Mouse (Mus musculus): Measurements from ENCODE around the gene Elof1. TPM values are rescaled to one million over a fixed set of nuclear protein-coding genes. Genes with fewer than 3 reads are reported as not detected.
"Not testable (repeated sequence)": the region's sequence is repeated elsewhere in the genome, so short reads cannot be mapped to it uniquely, and the experiment has no call there.

Elof1 gene
- polyA plus RNA-seq, 1 experiment from 2014 or later = 165 TPM

DNA sequence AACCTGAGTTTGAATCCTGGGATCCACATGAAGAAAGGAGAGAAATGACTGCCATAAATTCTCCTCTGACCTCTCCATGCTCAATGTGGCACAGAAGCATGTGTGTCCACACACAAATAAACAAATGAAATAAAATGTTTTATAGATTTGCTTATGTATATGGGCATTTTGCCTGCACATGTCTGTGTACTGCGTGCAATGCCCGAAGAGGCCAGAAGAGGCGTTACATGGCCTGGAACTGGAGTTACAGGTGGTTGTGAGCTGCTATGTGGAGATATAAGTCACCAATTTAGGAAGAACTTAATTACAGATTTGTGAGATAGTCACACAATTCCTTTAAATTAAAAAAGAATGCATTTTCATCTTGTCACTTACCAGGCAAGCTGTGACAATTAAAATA is 36.8 kb upstream of the Elof1 start:
- no peak for ATAC-seq (ENCODE audit: insufficient read depth, low FRiP score, low read depth)
- no peak overlapping the region for H3K27ac ChIP-seq
- peaks cover 7% of the 10 kb centered on the region; the same call in 1 of the 2 replicates for H3K4me1 ChIP-seq
- H3K9ac ChIP-seq = no peak overlapping the region
- H3K36me3 ChIP-seq = no peaks in the 10 kb centered on the region; the same call in 1 of the 2 replicates
- 87% methylated on average over 3 of the region's 3 CpGs for WGBS
- H3K4me2 ChIP-seq = no peak overlapping the region
- no peaks in the 10 kb centered on the region for H3K9me3 ChIP-seq
- no peaks in the 10 kb centered on the region for H3K27me3 ChIP-seq (replicated peaks)
- H3K4me3 ChIP-seq (replicated peaks) = no peak overlapping the region

DNA sequence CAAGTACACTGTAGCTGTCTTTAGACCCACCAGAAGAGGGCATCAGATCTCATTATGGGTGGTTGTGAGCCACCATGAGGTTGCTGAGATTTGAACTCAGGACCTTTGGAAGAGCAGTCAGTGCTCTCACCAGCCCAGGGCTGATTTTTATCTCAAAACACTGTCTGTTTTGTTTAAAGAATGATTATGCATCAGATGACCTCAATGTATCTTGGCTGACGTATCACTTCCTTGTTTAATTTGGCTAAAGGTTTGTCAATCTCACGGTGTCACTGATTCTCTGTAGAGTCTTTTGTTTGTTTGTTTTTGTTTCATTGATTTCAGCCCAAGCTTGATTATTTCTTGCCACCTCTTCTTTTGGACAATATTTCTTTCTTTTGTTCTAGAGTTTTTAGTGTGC is 34.0 kb upstream of the Elof1 start:
- Histone ChIP-seq H3K9ac (no peak overlapping the region), H3K9me3 (no peaks in the 10 kb centered on the region), H3K4me2 (no peak overlapping the region), H3K27ac (no peak overlapping the region), H3K4me3 (replicated peaks) (no peak overlapping the region), H3K36me3 (no peaks in the 10 kb centered on the region), H3K27me3 (replicated peaks) (no peaks in the 10 kb centered on the region), H3K4me1 (no peaks in the 10 kb centered on the region)
- 72% methylated on average over 2 of the region's 2 CpGs for WGBS
- no peak for ATAC-seq (ENCODE audit: insufficient read depth, low FRiP score, low read depth)

DNA sequence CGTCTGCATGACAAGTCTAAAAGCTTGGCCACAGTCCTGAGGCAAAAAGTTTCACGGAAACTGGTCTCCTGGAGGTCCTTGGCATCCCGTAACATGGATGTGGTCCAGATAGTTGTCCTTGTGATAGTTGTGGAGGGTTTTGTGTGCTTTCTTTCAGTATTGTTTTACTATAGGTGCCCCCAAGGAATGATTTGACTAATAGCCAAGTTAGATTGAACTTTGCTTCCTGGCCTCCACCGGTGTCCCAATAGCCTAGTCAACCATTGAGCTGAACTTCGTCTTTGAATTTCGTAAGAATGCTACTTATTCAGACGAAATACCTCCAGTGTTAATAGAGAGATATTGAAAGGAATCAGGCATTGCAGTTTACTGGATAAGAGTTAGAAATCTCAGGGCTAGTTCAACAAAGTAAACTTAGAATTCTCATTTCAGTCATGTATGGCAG is 33.3 kb upstream of the Elof1 start:
- not testable (repeated sequence) for H3K4me2 ChIP-seq; H3K36me3 ChIP-seq; H3K9me3 ChIP-seq; ATAC-seq (ENCODE audit: insufficient read depth, low FRiP score, low read depth); H3K4me1 ChIP-seq; H3K27me3 ChIP-seq (replicated peaks); H3K4me3 ChIP-seq (replicated peaks); H3K27ac ChIP-seq; H3K9ac ChIP-seq
- WGBS = 79% methylated on average over 7 of the region's 7 CpGs

DNA sequence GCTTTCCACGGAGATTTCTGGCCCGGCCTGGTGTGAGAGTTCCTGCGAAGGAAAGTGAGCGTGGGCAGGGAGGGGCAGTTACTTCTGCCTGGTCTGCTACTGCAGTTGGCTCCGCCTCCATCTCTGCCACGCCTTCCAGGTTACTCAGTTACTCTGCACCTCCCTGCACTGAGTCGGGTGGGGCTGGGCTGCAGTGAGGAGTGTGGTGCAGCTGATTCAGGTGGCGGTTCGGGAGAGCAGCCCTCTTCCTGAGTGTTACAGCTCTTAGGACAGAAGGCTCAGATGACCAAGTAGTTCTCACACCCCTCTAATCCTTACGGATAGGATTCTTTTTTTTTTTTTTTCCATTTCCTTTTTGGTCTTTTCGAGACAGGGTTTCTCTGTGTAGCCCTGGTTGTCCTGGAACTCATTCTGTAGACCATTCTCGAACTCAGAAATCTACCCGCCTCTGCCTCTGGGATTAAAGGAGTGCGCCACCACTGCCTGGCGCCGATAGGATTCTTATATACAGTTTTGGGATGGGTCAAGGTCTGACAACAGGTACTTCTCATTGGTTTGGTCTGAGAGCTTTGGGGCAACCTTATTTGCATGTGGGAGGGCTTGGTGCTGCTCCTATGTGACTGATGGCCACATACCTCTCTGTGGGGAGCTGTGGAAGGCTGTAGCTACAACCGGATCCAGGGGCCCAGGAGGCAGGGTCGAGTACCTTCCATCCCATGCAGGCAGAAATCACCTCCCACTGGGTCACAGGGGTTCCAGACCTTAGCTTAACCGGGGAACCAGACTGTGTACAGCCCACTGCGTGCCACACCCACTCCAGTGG is 32.7 kb upstream of the Elof1 start:
- peak; percentile 68; the same call in 1 of the 2 replicates for ATAC-seq (ENCODE audit: insufficient read depth, low FRiP score, low read depth)
- no peak overlapping the region for H3K4me3 ChIP-seq (replicated peaks)
- H3K27me3 ChIP-seq (replicated peaks) = no peaks in the 10 kb centered on the region
- 67% methylated on average over 20 of the region's 20 CpGs for WGBS
- H3K36me3 ChIP-seq = no peaks in the 10 kb centered on the region
- H3K9me3 ChIP-seq = no peaks in the 10 kb centered on the region
- H3K4me2 ChIP-seq = no peak overlapping the region
- no peaks in the 10 kb centered on the region for H3K4me1 ChIP-seq
- no peak overlapping the region for H3K9ac ChIP-seq
- H3K27ac ChIP-seq = no peak overlapping the region

DNA sequence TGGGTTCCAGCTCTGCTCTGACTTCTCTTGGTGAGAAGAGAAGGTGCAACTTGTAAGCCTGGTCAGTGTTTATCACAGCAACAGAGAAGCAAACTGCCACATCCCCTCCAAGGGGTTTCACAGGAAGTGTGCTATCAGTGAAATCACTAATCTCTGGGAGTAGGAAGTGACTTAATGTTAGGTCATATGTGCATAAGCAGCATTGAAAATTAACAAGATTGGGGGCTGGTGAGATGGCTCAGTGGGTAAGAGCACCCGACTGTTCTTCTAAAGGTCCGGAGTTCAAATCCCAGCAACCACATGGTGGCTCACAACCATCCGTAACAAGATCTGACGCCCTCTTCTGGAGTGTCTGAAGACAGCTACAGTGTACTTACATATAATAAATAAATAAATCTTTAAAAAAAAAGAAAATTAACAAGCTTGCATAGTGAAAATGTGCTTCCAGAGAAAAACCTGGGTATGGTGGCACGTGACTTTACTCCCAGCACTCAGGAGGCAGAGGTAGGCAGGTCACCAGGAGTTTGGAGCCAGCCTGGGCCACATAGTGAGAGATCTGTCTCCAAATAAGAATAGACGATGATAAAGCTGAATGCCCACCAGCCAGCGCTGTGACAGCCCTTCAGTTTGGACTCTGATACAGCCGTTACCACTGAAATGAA is 27.5 kb upstream of the Elof1 start:
- no peaks in the 10 kb centered on the region for H3K27me3 ChIP-seq (replicated peaks)
- no peak overlapping the region for H3K4me3 ChIP-seq (replicated peaks)
- 83% methylated on average over 8 of the region's 8 CpGs for WGBS

DNA sequence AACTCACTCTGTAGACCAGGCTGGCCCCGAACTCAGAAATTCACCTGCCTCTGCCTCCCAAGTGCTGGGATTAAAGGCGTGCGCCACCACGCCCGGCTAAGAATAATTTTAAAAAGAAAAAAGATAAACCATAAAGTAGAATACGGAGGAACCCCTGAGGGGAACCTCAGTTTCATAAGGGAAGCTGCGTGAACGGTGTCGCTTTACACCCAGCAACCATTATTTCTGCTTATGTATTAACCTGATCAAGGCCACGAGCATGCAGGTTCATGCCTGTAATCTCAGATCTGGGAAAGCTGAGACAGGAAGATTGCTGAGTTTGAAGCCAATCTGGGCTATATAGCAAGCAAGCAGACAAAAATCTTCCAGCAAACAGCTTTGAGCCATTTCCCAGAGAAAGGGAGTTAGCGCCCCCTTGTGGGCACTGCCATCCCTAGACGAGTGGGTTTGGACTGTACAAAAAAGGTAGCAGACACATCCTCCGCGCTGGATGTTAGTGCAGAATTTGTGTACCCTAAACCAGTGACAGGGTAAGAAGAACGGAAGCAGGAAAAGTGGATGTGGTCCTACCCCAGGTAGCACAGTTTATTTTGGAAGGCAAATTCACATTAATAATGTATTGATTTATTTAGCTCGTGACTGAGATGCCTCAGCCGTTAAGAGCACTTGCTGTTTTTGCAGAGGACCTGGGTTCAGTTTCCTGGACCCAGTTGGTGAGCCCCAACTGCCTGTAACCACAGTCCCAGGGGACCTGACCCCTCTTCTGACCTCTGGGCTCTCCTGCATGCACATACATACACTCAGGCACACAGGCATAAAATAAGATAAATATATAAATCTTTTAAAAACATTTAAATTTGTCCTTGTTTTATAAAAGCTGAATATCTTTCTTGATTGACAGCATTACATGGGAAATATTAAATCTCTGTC is 26.4 kb upstream of the Elof1 start:
- 51% methylated on average over 17 of the region's 17 CpGs for WGBS

More for the DNA sequence above, 27.5 kb upstream of the Elof1 start:
- Histone ChIP-seq H3K4me1 (no peaks in the 10 kb centered on the region), H3K27ac (no peak overlapping the region), H3K9ac (no peak overlapping the region), H3K36me3 (no peaks in the 10 kb centered on the region), H3K9me3 (no peaks in the 10 kb centered on the region), H3K4me2 (no peak overlapping the region)
- ATAC-seq (ENCODE audit: insufficient read depth, low FRiP score, low read depth) = no peak

DNA sequence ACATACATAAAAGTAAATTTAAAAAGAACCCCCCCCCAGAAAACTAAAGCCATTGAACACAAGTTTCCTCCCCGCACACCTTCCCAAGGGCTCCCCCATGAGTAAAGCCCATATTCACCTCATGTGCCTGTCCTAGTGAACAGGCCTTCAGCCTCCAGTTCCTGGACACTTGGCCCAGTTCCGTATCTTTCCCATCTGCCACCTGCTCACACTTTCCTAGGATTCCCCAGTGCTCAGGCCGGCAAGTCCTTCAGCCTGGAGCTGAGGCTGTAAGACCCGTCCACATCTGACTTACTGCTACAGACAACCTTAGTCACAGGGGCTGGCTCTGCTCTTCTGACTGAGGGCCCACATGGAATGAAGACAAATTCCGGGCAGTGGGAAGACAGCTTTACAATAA is 22.8 kb upstream of the Elof1 start:
- no peak for ATAC-seq (ENCODE audit: insufficient read depth, low FRiP score, low read depth)
- Histone ChIP-seq H3K27ac (no peak overlapping the region), H3K4me2 (no peak overlapping the region), H3K4me1 (no peaks in the 10 kb centered on the region), H3K27me3 (replicated peaks) (no peaks in the 10 kb centered on the region), H3K9me3 (no peaks in the 10 kb centered on the region), H3K9ac (no peak overlapping the region), H3K36me3 (no peaks in the 10 kb centered on the region), H3K4me3 (replicated peaks) (no peak overlapping the region)
- 85% methylated on average over 5 of the region's 5 CpGs for WGBS

More for the DNA sequence above, 26.4 kb upstream of the Elof1 start:
- no peak overlapping the region for H3K4me2 ChIP-seq
- no peak overlapping the region for H3K4me3 ChIP-seq (replicated peaks)
- no peaks in the 10 kb centered on the region for H3K36me3 ChIP-seq
- peak; percentile 68 for ATAC-seq (ENCODE audit: insufficient read depth, low FRiP score, low read depth)
- H3K27ac ChIP-seq = no peak overlapping the region
- no peak overlapping the region for H3K9ac ChIP-seq
- no peaks in the 10 kb centered on the region for H3K27me3 ChIP-seq (replicated peaks)
- no peaks in the 10 kb centered on the region for H3K9me3 ChIP-seq
- no peaks in the 10 kb centered on the region for H3K4me1 ChIP-seq

DNA sequence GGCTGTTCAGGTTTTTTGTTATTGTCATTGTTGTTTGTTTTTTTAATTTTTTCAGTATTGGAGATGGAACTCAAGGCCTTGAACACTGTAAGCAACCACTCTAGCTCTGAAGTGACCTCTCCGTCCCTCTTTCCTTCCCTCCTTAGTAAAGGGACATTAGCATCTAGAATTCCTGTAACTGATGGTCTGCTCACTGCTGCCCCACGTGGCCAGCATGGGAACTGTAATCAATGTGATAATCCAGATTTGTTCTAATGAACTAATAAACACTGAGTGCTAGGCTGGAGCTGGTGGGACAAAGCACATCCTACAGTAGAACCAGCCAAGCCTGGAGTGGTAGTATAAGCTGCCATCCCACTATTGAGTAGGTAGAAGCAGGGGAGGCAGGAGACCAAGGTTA is 21.5 kb upstream of the Elof1 start:
- ATAC-seq (ENCODE audit: insufficient read depth, low FRiP score, low read depth) = no peak
- no peak overlapping the region for H3K4me3 ChIP-seq (replicated peaks)
- no peak overlapping the region for H3K4me2 ChIP-seq
- H3K36me3 ChIP-seq = no peaks in the 10 kb centered on the region
- H3K27me3 ChIP-seq (replicated peaks) = no peaks in the 10 kb centered on the region
- no peaks in the 10 kb centered on the region for H3K9me3 ChIP-seq
- H3K27ac ChIP-seq = no peak overlapping the region
- 32% methylated on average over 2 of the region's 2 CpGs for WGBS
- no peak overlapping the region for H3K9ac ChIP-seq
- no peaks in the 10 kb centered on the region for H3K4me1 ChIP-seq

DNA sequence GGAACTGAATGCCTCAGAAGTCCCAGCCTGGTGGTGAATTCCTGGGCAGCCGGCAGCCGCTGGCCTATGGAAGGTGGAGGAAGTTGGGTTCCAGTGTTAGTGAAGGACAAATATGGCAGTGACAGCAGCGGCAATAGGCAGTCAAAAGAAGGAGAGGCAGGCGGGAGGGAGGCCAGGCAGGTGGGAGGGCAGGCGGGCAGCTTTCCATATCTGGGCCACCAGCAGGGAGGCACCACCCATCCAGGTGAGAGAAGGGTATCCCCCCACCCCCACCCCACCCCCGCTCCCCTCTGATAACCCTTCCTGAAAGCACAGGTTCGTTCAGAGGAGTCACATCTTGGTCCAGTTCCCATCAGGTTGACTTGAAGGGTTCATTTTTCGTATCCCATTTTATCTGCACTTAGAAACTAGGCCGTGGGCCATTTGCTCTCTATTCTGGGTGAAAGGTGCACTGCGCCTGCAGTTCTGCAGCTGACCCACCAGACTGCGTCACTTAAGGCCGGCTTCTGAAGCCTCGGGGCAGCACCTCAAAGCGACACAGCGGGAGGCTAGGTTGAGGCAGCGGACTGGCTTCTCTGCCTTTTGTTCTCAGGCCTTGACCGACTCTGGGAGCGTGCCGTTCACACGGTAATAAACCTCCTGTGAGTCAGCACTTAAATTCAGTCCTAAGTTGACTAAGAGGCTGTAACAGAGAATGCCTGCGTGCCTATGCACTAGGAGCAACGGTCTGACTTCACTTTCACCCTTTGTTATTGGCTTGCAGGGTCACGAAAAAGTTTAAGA is 20.0 kb upstream of the Elof1 start:
- Histone ChIP-seq H3K4me3 (replicated peaks) (no peak overlapping the region), H3K9me3 (no peaks in the 10 kb centered on the region), H3K27ac (0 out of 2 replicates have a peak overlapping the region, but pooled peaks have one; percentile 11), H3K36me3 (no peaks in the 10 kb centered on the region), H3K4me2 (no peak overlapping the region), H3K9ac (no peak overlapping the region), H3K4me1 (peaks cover 1% of the 10 kb centered on the region; the same call in 1 of the 2 replicates), H3K27me3 (replicated peaks) (no peaks in the 10 kb centered on the region)
- 21% methylated on average over 23 of the region's 23 CpGs for WGBS
- ATAC-seq (ENCODE audit: insufficient read depth, low FRiP score, low read depth) = 0 out of 2 replicates have a peak, but pooled peaks have one; percentile 25

DNA sequence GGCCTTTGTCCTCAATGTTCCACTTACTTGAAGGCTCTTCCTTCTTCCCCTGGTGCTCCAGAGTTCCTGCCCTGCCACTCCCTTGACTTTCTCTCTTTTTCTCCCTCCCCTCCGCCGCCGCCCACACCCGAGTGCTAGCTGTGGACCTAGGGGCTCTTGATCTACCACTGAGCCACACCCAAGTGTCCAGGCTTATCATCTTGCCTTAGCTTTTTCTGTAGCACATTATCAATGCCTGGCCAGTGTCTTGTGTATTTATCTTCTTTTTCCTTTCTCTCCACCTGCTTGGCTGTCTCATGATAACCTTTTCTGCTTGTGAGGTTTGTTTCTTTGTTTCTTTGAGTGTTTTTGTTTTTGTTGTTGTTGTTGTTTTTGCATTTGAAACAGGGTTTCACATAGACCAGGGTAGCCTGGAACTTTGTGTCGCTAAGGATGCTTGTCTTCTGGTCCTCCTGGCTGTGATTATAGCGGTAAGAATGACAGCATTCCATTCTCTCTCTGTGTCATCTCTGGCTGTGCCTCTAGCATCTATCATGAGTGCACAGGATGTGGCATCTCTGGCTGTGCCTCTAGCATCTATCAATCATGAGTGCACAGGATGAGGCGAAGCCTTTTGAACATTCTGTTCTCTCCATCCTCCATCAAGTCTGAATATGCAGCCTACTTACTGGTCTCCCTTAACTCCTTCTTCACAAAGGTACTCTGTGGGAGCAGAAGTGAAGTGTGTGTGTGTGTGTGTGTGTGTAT is 18.8 kb upstream of the Elof1 start, which contains the start of gene Acp5:
TSS of gene Acp5 (minus strand) at position 68 of the 747 bp plus-strand sequence.
- H3K9ac ChIP-seq = no peak within 1 kb of the TSS
- peaks cover 13% of the 10 kb centered on the region for H3K4me1 ChIP-seq
- H3K36me3 ChIP-seq = no peaks in the 10 kb centered on the region
- H3K27me3 ChIP-seq (replicated peaks) = no peaks in the 10 kb centered on the region
- ATAC-seq (ENCODE audit: insufficient read depth, low FRiP score, low read depth) = peak; percentile 70; the same call in 1 of the 2 replicates
- 65% methylated on average over 7 of the region's 7 CpGs for WGBS
- no peak within 1 kb of the TSS for H3K4me3 ChIP-seq (replicated peaks)
- no peak within 1 kb of the TSS for H3K4me2 ChIP-seq
- no peaks in the 10 kb centered on the region for H3K9me3 ChIP-seq
- H3K27ac ChIP-seq = 0 out of 2 replicates have a peak within 1 kb of the TSS, but pooled peaks have one; percentile 11

Data from stomach, embryonic 15.5 days (tissue).